Mouse (Mus musculus) hindbrain, embryonic 11.5 days (tissue): ENCODE measurements around the gene Elf5. TPM values are rescaled to one million over a fixed set of nuclear protein-coding genes. Genes with fewer than 3 reads are reported as not detected.

Experiments
- ATAC-seq: fragments of 200-750 bp; cut with Nextera tagmentation; 2 replicates; pipeline ENCODE4 v1.8.0; 2017; ENCODE audit warnings: mild to moderate bottlenecking, moderate TSS enrichment, moderate library complexity; ENCODE audit not compliant: low FRiP score
- DNase-seq: peaks from one replicate; pipeline ENCODE4 v3.0.0-alpha.2; 2015; ENCODE audit warnings: low spot score
- H3K27ac ChIP-seq: fragments of 300-500 bp; sonication (generic); 2 replicates; pipeline ENCODE4 v1.5.1; 2014; ENCODE audit warnings: mild to moderate bottlenecking, low read depth, low read length
- H3K27me3 ChIP-seq: fragments of 300-500 bp; sonication (generic); 2 replicates; pipeline ENCODE4 v1.6.1; 2014; ENCODE audit warnings: mild to moderate bottlenecking, low read length, moderate library complexity, mixed read lengths; ENCODE audit not compliant: control insufficient read depth, insufficient read depth
- H3K36me3 ChIP-seq: fragments of 300-500 bp; sonication (generic); 2 replicates; pipeline ENCODE4 v1.6.1; 2014; ENCODE audit warnings: mild to moderate bottlenecking, low read length, moderate library complexity, mixed read lengths; ENCODE audit not compliant: control insufficient read depth, insufficient read depth
- H3K4me1 ChIP-seq: fragments of 300-500 bp; sonication (generic); replicated peaks from 2 replicates; pipeline ENCODE4 v1.6.1; 2014; ENCODE audit warnings: low read length, mixed read lengths; ENCODE audit not compliant: control insufficient read depth, insufficient read depth
- H3K4me2 ChIP-seq: fragments of 300-500 bp; sonication (generic); replicated peaks from 2 replicates; pipeline ENCODE4 v1.6.1; 2014; ENCODE audit warnings: mild to moderate bottlenecking, low read depth, low read length
- H3K4me3 ChIP-seq: fragments of 300-500 bp; sonication (generic); 2 replicates; pipeline ENCODE4 v1.5.1; 2014; ENCODE audit warnings: low read depth, low read length
- H3K9ac ChIP-seq: fragments of 300-500 bp; sonication (generic); 2 replicates; pipeline ENCODE4 v1.6.1; 2014; ENCODE audit warnings: low read depth, low read length
- H3K9me3 ChIP-seq: fragments of 300-500 bp; sonication (generic); 2 replicates; pipeline ENCODE4 v1.6.1; 2016; ENCODE audit warnings: low read length; ENCODE audit not compliant: control insufficient read depth
- WGBS: fragments of 180-500 bp; shearing (Covaris S2); extraction: QIAGEN DNeasy Blood & Tissue Kit; methylation state at CpG from one replicate; pipeline ENCODE4 v1.1.7; 2014; 5-methylcytosine and 5-hydroxymethylcytosine counted together
- polyA plus RNA-seq: library from polyadenylated mRNA; unstranded; fragments of >200 nt; fragmentation: Nextera tagmentation; extraction: Ambion mirVana; gene quantifications from 2 replicates; pipeline ENCODE4 v1.2.1, GENCODE M21; 2014

The Elf5 gene
- polyA plus RNA-seq, 1 experiment from 2014 or later = not detected

DNA sequence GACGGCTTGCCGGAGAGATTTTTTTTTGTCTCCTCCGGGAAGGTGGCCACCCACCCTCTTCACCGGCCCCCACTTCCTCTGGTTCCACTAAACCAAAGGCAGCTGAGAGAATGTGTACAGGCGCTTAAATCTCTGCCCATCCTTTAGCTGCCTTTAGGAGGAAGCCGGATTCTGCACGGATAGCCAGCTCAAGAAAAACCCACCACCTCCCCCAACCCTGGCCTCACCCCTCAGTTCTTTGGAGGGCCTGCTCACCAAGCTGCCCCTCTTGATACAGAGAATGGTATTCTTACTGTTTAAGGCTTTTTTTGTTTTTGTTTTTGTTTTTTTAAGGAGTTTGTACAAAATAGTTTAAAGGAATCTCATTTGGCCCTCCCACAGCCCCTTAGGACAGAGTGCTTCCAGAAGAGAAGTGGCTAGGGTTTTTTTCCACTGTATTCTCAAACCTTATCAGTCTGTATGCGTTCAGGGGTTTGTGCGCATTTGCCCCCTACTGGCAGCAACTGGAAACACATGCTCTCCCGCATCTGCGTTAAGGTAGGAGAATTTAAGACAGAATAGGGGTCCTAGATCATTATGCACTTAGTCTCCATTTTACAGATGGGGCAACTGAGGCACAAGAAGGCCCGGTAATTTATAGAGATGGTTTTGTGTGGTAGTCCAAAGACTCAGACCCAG lies 13.0 kb downstream of the Elf5 start:
- DNase-seq (peak; percentile 81), ATAC-seq (0 out of 2 replicates have a peak, but pooled peaks have one; percentile 51)
- H3K4me2 ChIP-seq = no peak overlapping the region
- H3K9ac ChIP-seq = no peak overlapping the region
- no peak overlapping the region for H3K4me3 ChIP-seq
- 32% methylated on average over 12 of the region's 12 CpGs for WGBS
- no peak overlapping the region for H3K27ac ChIP-seq
- H3K9me3 ChIP-seq = no peaks in the 10 kb centered on the region
- no peaks in the 10 kb centered on the region for H3K4me1 ChIP-seq
- no peaks in the 10 kb centered on the region for H3K36me3 ChIP-seq
- no peaks in the 10 kb centered on the region for H3K27me3 ChIP-seq

DNA sequence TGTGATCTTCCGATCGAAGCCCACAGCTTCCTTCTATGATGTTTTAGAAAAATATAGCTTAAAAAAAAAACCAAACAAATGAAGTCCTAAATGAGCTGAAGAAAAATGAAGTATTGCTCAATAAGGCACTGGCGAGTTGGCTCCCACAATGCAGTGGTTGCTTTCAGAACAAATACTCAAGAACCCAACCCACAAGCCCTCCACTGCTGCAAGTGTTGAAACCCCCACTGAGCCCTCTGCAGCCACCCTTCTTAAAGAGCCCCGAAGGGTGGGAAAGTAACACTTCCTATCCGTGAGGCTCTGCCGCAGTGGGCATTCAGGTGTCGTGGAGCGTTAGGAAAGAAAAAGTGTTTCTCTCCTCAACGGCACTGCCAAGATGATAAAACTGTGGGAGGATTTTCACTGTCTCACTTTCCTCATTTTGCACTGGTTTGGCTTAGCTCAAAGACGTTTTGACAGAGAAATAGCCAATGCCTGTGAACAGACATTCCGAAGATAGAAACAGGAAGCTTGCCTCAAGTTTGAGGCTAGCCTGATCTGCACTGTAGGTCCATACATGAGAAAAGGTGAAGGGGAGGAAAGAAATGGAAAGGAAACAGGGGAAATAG lies 14.1 kb downstream of the Elf5 start:
- Histone ChIP-seq H3K9ac (no peak overlapping the region), H3K27ac (no peak overlapping the region), H3K4me1 (no peaks in the 10 kb centered on the region), H3K4me3 (no peak overlapping the region), H3K4me2 (no peak overlapping the region), H3K27me3 (no peaks in the 10 kb centered on the region), H3K9me3 (no peaks in the 10 kb centered on the region), H3K36me3 (no peaks in the 10 kb centered on the region)
- ATAC-seq (no peak), DNase-seq (no peak)
- 81% methylated on average over 11 of the region's 11 CpGs for WGBS

DNA sequence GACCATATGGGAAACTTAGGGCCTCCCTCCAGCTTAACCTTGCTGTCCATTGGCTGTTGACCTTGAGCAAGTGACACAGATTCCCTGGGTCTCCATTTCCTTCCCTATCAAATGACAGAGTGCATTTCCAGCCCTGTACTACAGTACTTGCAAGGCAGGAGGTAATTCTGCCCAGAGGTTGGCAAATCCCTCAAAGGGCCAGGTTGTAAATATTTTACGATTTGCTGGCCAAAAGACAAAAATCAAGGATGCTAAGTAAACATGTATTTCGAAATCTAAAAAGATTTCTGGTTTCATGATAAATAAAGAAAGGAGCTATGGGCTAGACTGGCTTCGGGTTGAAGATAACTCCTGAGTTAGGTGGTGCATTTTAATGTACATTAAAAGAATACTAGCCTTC lies 16.9 kb downstream of the Elf5 start:
- H3K4me2 ChIP-seq = no peak overlapping the region
- no peaks in the 10 kb centered on the region for H3K4me1 ChIP-seq
- H3K9me3 ChIP-seq = no peaks in the 10 kb centered on the region
- no peaks in the 10 kb centered on the region for H3K36me3 ChIP-seq
- no peak overlapping the region for H3K27ac ChIP-seq
- DNase-seq (no peak), ATAC-seq (no peak)
- no peak overlapping the region for H3K4me3 ChIP-seq
- 90% methylated on average over 3 of the region's 3 CpGs for WGBS
- H3K27me3 ChIP-seq = no peaks in the 10 kb centered on the region
- no peak overlapping the region for H3K9ac ChIP-seq

DNA sequence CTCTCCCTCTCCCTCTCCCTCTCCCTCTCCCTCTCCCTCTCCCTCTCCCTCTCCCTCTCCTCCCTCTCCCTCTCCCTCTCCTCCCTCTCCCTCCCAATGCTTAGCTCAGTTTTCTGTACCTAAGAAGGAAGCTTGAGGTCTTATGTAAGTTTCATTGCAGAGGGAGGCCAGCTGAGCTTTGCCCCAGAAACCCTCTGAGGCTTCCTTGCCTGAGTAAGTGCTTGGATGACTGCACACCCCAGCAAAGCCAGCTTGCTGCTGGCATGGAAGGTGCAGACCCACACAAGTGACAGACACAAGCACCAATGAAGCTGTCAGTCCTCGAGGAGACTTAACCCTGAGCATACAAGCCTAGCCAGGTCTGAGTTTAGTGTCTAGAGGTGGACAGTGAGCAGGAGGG lies 19.2 kb downstream of the Elf5 start:
- Histone ChIP-seq H3K36me3 (no peaks in the 10 kb centered on the region), H3K9ac (no peak overlapping the region), H3K4me1 (no peaks in the 10 kb centered on the region), H3K27me3 (no peaks in the 10 kb centered on the region), H3K4me2 (no peak overlapping the region), H3K27ac (no peak overlapping the region), H3K9me3 (no peaks in the 10 kb centered on the region), H3K4me3 (no peak overlapping the region)
- ATAC-seq = no peak
- no peak for DNase-seq
- 47% methylated on average over 1 of the region's 1 CpGs for WGBS

DNA sequence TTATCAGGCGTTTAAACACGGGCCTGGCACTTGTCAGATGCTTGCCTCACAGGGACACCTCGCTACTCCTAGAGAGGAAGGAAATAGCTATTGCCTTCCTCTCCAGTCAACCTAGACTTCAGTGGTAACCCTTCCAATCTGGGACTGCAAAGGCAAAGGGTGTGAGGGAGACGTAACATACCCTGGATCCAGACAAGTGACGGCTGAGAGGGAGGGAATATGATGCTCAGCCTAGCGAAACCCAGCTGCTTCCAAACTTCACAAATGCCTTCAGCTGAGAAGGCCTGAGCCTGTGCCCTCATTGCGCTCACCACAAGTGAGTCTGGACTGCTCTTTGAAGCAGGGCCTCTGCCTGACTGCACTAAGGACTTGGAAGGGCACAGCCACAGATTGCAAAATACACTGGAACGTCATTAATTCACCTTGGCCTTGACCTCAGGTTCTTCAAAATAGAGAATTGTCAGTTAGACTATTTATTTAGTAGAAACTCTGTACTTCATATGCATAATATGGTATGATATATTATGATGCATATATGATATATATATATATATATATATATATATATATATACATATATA lies 21.3 kb downstream of the Elf5 start:
- ATAC-seq (no peak), DNase-seq (no peak)
- no peak overlapping the region for H3K9ac ChIP-seq
- H3K27me3 ChIP-seq = no peaks in the 10 kb centered on the region
- no peaks in the 10 kb centered on the region for H3K36me3 ChIP-seq
- no peak overlapping the region for H3K4me3 ChIP-seq
- H3K9me3 ChIP-seq = no peaks in the 10 kb centered on the region
- no peak overlapping the region for H3K4me2 ChIP-seq
- H3K27ac ChIP-seq = no peak overlapping the region
- WGBS = 78% methylated on average over 8 of the region's 8 CpGs
- no peaks in the 10 kb centered on the region for H3K4me1 ChIP-seq

DNA sequence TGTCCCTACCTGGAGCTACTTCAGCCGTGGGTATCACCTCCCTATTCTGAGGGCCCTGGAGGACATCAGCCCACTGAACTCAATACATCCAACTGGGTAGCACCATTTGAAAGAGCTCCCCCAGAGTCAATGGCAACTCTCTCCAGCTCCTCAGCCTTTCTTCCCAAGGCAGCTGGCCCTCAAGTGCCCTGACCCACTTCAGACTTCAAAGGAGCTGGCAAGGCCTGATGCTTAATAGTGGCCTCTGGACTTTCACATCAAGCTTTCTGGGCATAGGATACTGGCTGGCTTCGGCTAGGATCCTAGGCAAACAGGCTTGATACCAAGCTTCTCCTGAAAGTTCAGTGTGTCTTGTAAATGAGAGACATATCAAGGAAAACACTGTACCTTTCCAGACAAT lies 23.6 kb downstream of the Elf5 start:
- Histone ChIP-seq H3K9ac (no peak overlapping the region), H3K27me3 (no peaks in the 10 kb centered on the region), H3K36me3 (no peaks in the 10 kb centered on the region), H3K4me1 (no peaks in the 10 kb centered on the region), H3K4me3 (no peak overlapping the region), H3K4me2 (no peak overlapping the region), H3K9me3 (no peaks in the 10 kb centered on the region), H3K27ac (no peak overlapping the region)
- WGBS = 79% methylated on average over 2 of the region's 2 CpGs
- no peak for DNase-seq
- ATAC-seq = no peak

DNA sequence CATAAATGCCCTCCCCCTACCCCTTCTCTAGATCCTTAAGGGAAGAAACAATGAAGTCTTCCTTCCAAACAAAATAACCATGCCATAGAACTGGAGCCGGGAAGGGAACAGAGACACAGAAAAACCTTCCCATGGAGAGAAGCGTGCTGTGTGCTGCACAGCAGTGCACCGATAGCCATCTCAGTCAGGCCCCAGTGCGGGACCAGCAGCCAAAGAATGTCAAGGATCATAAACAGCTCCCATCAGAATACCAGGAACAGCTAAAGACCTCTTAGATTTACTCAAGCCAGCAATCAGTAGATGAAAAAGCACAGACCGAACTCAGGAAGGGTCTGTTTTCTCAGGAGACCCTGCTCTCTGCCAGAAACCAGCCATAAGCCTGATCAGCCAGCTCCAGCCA lies 25.0 kb downstream of the Elf5 start:
- Histone ChIP-seq H3K4me3 (no peak overlapping the region), H3K9me3 (no peaks in the 10 kb centered on the region), H3K4me1 (no peaks in the 10 kb centered on the region), H3K9ac (no peak overlapping the region), H3K36me3 (no peaks in the 10 kb centered on the region), H3K4me2 (no peak overlapping the region), H3K27ac (no peak overlapping the region), H3K27me3 (no peaks in the 10 kb centered on the region)
- ATAC-seq (no peak), DNase-seq (no peak)
- 73% methylated on average over 5 of the region's 5 CpGs for WGBS

DNA sequence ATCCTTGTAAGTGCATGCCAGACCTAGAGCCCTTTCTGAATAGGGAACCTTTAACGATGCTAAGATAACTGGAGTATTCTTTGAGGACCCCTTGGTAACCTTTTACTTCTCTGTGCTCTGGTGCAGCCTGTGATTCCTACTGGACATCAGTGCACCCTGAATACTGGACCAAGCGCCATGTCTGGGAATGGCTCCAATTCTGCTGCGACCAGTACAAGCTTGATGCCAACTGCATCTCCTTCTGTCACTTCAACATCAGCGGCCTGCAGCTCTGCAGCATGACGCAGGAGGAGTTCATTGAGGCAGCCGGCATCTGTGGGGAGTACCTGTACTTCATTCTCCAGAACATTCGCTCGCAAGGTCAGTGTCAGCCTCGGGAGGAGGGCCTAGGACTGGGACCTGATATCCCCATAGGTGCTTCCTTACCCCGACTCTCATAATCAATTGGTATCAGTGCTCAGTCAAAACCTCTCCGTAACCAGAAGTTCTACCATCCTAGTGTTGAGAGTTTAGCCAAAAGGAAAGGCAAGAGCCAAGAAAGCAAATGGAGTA lies 27.7 kb downstream of the Elf5 start:
- 87% methylated on average over 11 of the region's 11 CpGs for WGBS
- ATAC-seq = no peak

More for the DNA sequence above, 27.7 kb downstream of the Elf5 start:
- Histone ChIP-seq H3K27me3 (no peaks in the 10 kb centered on the region), H3K9me3 (no peaks in the 10 kb centered on the region), H3K4me2 (no peak overlapping the region), H3K4me1 (no peaks in the 10 kb centered on the region), H3K27ac (no peak overlapping the region), H3K36me3 (no peaks in the 10 kb centered on the region), H3K4me3 (no peak overlapping the region), H3K9ac (no peak overlapping the region; the same call in 1 of the 2 replicates)
- no peak for DNase-seq
